Mouse (Mus musculus) megakaryocyte, adult 5-6 weeks (primary cell): ENCODE results near the gene Sgip1. TPM values are rescaled to one million over a fixed set of nuclear protein-coding genes. Genes with fewer than 3 reads are reported as not detected.

Source experiments
- ATAC-seq: 2 replicates; pipeline ENCODE4 v1.8.0; 2016; ENCODE audit warnings: mild to moderate bottlenecking, inconsistent platforms; ENCODE audit not compliant: poor library complexity, severe bottlenecking
- total RNA-seq, 2 experiments: library from RNA; stranded (forward) in 1 of 2; stranded (reverse) in 1 of 2; fragments of 153-499, 151-499 nt in 1 of 2; fragments of 221-1000, 200-1000 nt in 1 of 2; gene quantifications; 2 replicates each; pipeline versions ENCODE4 v1.2.3 to v1.2.4; 2015 to 2017

The Sgip1 gene
- total RNA-seq, 2 experiments from 2014 or later, result 0.85 to 1.3 TPM

- ATAC-seq, result no peak
Observed at GRCm38 (mm10) chr4:102886902-102887301, 145.8 kb downstream of the Sgip1 start.

GRCm38 (mm10) chr4:102887770-102888689, 146.9 kb downstream of the Sgip1 start:
- no peak for ATAC-seq

- no peak for ATAC-seq
Observed at GRCm38 (mm10) chr4:102895866-102896265, 154.8 kb downstream of the Sgip1 start.

- ATAC-seq, result no peak
Observed at GRCm38 (mm10) chr4:102898987-102899386, 157.9 kb downstream of the Sgip1 start.

- no peak for ATAC-seq
Observed at GRCm38 (mm10) chr4:102899683-102900082, 158.6 kb downstream of the Sgip1 start.

- no peak for ATAC-seq
Observed at GRCm38 (mm10) chr4:102900166-102900565, 159.1 kb downstream of the Sgip1 start.

GRCm38 (mm10) chr4:102907843-102908427, 166.8 kb downstream of the Sgip1 start:
- ATAC-seq, result no peak

GRCm38 (mm10) chr4:102910191-102910590, 169.1 kb downstream of the Sgip1 start:
- ATAC-seq, result no peak

- no peak for ATAC-seq
Observed at GRCm38 (mm10) chr4:102913176-102913575, 172.1 kb downstream of the Sgip1 start.

- ATAC-seq, result peak; percentile 47
Observed at GRCm38 (mm10) chr4:102913700-102914327, 172.7 kb downstream of the Sgip1 start.

GRCm38 (mm10) chr4:102918191-102918590, 177.1 kb downstream of the Sgip1 start:
- no peak for ATAC-seq

GRCm38 (mm10) chr4:102929491-102929890, 188.4 kb downstream of the Sgip1 start:
- ATAC-seq, result no peak

- peak; percentile 91 for ATAC-seq
Observed at GRCm38 (mm10) chr4:102930679-102931078, 189.6 kb downstream of the Sgip1 start.

GRCm38 (mm10) chr4:102940266-102940665, 199.2 kb downstream of the Sgip1 start:
- ATAC-seq, result no peak

GRCm38 (mm10) chr4:102940738-102941137, 199.6 kb downstream of the Sgip1 start:
- no peak for ATAC-seq

- ATAC-seq, result peak; percentile 89
Observed at GRCm38 (mm10) chr4:102944325-102944724, 203.2 kb downstream of the Sgip1 start.

- no peak for ATAC-seq
Observed at GRCm38 (mm10) chr4:102952476-102952875, 211.4 kb downstream of the Sgip1 start.

- peak; percentile 85 for ATAC-seq
Observed at GRCm38 (mm10) chr4:102955294-102955956, 214.3 kb downstream of the Sgip1 start.

- ATAC-seq, result peak; percentile 55
Observed at GRCm38 (mm10) chr4:102959409-102959808, 218.3 kb downstream of the Sgip1 start.

- ATAC-seq, result no peak
Observed at GRCm38 (mm10) chr4:102964174-102964573, 223.1 kb downstream of the Sgip1 start.

GRCm38 (mm10) chr4:102967811-102968210, 226.7 kb downstream of the Sgip1 start:
- ATAC-seq, result no peak
